Mouse (Mus musculus) heart, adult 8-10 months (tissue): ENCODE measurements around the gene Fbxl20. TPM values are rescaled to one million over a fixed set of nuclear protein-coding genes. Genes with fewer than 3 reads are reported as not detected.
"Not testable (repeated sequence)": the region's sequence is repeated elsewhere in the genome, so short reads cannot be mapped to it uniquely, and the experiment has no call there.

ENCODE experiments used
- DNase-seq: peaks from one replicate; pipeline ENCODE4 v3.0.0; 2022; ENCODE audit warnings: low spot score
- total RNA-seq, 4 experiments: library from RNA; stranded (reverse); gene quantifications; 2 replicates each; pipeline ENCODE4 v1.2.4; 2022

Fbxl20 gene
- total RNA-seq = 10 to 100 TPM; 16.6 to 22.3 (median 18.8) TPM

DNA sequence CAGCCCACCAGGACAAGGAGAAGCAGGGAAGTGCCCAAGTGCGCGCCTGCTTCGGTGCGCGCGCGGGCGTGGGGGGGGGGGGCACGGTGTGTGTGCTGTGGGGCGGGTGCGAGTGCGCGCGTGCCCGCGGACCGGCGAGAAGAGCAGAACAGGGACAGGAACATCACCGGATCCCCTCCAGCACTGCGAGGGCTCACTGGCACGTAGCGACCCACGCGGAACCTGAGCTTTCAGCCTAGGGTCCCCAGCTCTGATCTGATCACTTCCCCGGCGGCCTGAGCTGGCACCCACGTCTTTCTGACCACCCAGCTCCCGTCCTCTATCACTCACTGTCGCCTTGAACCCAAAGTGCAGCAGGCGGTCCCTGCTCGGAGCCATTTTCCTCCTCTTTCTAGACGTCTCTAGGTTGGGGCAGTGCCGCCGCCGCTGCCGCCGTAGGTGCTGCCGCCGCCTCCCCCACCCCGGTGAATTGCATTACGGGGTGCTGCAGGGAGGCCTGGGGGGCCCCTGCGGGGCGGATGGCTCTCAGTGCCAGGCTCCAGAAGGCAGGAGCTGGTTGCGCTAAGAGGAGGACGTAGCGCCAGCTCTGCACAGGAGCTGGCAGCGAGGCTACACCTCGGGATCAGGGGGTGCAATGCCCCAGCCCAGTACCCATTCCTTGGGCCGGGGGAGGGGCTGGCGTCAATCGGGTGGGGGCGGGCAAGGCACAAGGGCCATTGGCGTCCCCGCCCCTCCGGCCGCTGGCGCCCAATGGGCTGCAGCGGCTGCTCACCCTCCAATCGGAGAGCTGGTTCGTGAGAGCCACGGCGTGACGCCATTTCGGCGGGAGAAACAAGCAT is at the start of gene Fbxl20:
Gene Fbxl20 (minus strand): TSS at position 618 of the 839 bp plus-strand sequence.
- peak; percentile 87 for DNase-seq

DNA sequence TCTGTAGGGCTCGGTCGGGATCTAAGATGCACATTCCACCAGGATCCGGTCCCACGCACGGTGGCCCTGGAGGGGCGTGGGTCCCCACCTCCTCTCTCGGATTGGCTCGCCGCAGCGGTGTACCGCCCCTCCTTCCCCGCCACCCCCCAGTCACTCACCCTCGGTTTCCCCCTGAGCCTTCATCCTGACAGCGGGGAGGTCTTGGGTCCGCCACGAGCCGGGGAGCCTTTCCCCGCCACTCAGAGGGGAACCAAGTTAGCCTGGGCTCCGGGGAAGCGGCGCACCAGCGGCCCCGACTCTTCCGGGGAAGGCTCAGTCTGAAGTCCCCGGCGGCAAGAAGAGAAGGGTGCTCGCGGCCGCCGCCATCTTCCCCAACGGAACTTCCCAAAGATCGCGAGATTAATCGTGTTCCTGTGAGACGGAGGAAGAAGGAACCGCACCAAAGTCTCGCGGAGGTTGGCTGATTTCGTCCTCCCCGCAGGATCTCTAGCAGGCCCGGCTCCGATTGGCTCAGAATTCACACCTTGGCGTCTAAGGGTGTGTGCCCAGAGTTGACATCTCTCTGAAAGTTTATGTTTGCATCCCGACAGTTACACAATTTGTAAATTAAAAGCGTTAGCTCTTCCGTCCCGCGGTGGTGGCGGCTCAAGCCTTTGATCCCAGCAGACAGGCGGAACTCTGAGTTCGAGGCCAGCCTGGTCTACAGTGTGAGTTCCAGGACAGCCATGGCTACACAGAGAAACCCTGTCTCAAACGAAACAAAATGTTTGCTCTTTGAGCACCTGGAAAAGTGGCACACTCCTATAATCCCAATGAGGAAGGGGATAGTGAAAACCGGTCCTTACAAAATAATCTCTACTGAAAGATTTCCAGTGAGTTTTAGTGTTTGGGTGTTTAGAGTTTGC is 43.0 kb upstream of the Fbxl20 start, which contains the start of gene Med1:
Gene Med1 (minus strand): TSS at position 393 of the 905 bp plus-strand sequence.
- DNase-seq = peak; percentile 95

DNA sequence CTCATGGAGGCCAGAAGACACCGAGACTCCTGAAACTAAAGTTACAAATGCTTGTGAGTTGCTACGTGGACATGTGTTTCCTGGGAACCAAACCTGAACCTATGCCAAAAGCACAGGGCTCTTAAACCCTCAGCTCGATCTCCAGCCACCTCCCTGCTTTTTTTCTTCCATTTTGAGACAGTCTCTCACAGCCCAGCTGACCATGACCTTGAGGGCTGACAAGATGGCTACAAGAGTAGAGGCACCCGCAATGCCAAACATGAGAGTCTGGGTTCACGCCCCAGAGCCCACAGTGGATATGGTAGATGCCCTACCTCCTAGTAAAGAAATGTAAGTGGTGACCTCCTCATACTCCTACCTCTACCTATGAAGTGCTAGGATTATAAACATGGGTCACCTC is 40.6 kb upstream of the Fbxl20 start:
- no peak for DNase-seq

DNA sequence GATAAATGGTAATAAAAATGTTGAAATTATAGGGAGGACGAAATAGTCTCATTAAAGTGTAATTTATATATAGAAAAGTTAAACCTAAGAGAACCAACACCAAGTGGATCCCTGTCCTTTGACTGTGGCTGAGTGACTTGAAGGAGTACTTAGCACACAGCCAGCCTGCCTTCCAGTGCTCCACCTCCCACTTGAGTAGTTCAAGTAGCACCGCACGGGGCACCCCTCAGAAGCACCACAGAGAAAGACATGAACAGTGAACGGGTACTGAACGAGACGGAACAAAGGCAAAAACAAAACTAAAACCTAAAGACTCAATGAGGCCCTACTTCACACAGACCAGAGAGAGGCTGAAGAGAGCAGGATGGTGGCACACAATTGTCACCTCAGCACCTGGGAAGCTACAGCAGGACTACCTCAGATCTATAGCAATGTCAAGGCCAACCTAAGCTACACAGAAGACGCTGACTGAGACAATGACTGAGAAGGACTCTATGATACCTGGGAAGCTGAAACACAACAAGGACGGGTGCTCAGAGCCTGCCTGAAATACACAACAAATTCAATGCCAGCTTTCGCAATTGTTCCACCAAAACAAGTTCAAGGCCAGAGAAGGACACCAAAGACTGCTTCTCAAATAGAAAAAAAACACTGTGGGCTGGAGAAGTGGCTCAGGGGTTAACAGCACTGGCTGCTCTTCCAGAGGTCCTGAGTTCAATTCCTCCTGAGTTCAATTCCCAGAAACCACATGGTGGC is 37.6 kb upstream of the Fbxl20 start:
- no peak for DNase-seq

DNA sequence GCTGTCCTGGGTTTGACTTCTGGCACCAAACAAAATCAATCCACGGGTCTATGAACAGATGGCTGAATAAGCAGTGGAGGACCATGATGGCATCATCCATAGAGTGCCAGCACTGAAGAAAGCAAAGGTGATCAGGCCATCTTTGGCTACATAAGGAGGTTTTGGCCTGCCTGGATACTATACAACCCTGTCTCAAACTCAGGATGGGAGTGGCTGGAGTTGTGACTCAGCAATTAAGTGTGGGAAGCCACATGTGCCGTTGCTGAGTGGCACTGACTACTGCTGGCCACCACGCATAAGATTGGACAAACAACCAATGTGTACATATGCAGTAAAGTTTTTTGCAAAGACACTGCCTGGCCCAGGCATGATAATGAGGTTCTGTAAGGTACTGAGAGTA is 31.9 kb upstream of the Fbxl20 start:
- not testable (repeated sequence) for DNase-seq

DNA sequence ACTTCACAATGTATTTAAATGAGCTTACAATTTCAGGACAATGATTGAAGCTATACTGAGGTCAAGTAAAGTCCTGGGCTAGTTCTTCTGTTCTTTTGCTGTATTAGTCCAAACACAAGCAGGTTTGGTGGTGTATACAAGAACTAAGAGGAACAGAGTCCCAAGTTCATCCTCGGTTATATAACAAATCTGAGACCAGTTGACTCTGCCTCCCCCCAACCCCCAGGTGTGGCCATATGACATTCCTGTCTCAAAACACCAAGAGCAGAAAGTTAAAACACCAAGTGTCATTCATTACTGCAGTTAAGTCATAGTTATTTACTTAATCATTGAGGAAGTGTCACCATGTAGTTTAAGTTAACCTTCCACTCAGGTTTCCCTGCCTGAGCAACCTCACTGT is 18.2 kb upstream of the Fbxl20 start:
- no peak for DNase-seq

DNA sequence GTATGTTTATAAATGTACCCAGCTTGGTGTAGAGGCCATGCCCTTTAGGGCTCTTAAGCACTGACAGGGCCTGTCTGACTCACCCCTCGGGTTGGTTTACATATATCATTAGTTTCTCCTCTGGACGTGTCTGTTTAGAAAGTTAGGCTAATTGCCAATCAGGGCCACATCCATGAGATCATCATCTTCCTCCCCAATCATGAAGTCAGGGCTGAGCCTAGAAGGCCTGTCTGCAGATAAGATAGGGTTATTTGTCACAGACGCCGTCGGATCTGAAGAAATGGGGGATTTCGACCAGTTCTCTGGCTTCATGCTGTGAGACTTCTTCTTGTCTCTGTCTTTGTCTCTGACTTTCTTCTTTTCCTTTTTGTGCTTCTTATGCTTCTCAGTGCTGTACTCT is 4.9 kb upstream of the Fbxl20 start:
- DNase-seq = no peak

DNA sequence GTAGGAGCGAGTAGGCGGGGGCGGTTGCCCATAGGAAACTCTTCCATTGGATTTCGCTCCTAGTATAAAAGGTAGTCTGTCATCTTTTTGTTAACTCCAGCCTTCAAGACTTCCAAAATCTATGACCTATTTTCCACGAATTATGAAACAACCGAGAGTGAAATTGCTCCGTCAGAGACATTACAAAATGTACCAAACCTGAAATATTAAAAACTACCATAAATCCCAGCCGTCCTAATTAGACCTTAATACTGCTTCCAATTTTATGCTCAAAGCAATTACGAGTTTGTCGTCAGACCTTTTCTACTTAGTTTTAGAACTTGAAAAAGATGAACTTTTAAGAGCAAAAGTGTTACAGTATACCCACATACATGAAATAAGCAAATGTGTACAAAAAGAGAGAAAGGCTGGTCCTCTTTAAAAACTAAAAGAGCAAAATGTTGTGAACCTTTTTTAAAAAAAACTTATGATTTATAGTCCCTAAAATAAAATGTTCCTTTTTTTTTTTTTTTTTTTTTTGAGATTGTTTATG is 488 bp upstream of the Fbxl20 start:
- DNase-seq = no peak

DNA sequence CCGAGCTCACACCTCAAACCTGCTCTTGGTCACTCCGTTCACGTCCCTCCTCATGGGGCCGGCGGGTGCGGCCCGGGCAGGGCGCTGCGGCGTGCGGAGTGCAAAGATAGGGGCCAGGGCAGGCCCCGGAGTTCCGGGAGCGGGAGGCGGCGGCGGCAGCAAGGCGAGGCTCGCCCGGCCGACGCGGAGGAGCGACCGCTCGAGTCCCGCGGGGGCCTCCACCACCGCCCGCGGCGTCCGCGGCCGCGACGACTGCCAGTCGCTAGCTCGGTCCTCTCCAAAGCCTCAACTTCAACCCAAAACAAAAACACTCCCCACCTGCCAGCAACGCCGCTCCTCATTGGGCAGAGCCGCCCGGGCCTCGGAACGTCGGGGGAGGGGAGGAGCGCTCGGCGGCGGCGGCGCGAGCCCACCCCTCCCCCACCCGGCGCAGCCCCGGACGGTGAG is 876 bp downstream of the Fbxl20 start:
- peak; percentile 92 for DNase-seq

DNA sequence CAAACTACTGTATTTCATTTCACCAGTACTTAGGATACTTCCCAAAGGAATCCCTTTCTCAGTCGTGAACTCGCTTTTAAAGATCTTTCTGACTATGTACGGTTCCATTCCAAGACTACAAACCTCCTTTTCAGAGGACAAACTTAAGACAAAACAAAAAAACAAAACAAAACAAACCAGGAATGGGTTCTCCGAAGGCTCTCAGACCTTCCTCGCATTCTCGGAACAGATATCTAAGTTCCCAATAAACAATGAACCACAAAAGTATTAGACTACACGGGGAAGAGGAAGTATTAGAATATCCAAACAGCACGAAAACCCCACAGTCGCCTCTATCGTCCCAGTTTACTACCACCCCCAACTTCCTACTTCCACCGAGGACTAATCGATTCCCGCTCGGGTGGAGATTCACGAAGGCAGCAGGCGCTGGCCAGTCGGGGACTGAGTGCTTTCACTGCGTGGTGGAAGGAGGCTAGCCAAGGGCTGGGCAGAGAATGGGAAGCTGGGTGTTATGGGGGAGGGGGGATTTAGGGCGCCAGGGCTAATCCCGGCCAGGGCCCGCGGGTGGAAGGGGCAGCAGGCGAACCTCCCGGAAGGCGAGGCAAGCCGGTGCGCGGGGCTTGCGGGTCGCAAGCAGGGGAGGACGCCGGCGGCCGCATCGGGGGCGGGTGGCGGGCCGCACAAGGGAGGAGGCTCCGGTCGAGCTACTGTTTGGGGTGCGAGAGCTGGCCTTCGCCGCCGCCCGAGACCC is 1.5 kb downstream of the Fbxl20 start:
- DNase-seq = peak; percentile 35

DNA sequence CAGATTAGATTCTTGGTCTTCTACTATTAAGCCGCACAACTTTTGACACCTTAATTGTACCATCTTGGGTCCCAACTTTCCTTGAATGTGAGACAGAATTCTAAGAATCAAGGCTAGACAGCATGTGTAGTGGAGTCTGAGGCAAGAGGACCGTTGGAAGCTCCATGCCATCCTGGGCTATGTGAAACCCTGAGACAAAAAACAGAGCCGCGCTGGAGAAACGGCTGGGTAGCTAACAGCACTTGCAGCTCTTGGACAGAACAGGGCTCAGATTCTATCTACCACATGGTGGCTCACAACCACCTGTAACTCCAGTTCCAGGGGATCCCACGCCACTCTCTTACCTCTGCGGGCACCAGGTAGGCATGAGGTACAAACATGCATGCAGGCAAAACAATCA is 4.3 kb downstream of the Fbxl20 start:
- DNase-seq = no peak

DNA sequence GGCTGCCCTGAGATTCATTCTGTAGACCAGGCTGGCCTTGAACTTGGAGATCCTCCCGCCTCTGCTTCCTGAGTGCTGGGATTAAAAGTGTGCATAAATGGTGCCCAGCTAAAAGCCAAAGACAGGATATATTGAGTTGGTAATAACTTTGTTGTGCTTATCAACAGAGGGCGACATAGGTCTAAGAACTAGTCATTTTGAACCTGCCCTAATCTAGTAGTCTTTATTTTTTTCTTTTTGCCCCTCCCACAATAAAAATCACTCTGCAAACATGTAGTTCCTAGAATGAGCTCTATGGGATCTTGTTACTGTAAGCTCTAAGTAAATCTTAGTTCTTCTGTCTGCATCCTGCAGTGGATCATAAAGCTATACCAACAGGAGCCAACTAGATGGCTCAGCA is 7.7 kb downstream of the Fbxl20 start:
- DNase-seq = no peak

DNA sequence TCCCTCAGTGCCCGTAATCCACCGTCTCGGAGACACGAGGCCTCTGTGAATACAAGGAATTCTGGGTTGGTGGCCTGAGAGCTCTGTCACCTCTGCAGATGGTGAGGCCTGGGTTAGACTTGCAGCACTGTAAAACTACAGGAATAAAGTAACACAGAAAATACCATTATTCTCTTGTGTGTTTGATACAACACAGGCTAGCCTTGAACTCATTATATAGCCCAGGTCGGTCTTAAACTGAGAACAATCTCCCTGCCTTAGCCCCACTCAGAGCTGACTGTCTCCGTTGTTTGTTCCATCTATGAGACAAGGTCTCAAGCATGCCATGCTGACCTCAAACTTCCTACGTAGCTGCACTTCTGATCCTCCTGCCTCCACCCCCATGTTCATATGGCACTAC is 11.3 kb downstream of the Fbxl20 start:
- DNase-seq = no peak

DNA sequence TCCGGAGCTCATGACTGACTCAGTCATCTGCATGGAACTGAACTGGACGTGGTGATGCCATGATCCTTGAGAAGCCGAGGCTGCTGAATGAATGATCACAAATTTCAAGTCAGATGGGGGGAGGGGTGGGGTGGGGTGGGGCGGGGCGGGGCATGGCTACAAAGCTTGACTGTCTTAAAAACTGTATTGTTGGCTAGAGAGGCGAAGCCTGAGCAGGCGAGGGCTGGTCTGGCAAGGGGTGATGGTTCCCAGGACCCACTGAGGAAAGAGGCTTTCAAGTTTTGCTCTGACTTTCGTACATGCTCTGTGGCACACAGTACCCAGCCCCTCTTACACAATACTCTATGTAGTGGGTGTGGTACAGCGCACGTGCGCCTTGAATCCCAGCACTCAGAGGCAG is 12.4 kb downstream of the Fbxl20 start:
- no peak for DNase-seq

DNA sequence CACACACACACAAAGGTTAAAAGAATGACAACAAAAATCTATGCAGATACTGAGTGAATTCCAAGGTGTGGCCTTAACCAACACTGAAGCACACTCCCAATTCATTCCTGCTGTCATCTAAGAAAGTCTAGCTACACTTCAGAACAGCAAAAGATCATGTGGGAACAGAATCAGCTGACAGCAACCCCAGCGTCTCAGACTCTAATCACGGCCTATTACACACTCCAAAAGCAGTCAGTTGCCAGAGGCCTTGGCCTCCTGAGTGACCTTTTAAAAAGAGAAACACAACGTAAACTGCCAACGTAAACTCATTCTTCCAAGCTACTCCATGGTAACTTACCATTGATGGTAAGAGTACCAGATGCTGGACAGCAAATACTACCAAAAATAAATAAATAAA is 15.3 kb downstream of the Fbxl20 start:
- DNase-seq = no peak

DNA sequence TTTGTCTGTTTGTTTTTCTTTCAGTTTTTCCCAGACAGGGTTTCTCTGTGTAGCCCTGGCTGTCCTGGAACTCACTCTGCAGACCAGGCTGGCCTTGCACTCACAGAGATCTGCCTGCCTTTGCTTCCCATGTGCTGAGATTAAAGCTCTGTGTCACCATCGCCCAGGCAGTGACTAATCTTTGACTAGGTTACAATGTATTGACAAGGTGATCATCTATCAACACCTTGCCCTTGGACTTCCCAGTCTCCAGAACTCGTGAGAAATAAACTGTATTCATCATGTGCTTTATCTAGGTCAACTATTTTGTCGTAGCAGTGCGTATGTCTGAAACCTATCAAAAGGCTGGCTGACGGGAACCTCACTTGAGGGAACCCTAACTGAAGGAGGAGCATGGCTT is 26.8 kb downstream of the Fbxl20 start:
- no peak for DNase-seq

DNA sequence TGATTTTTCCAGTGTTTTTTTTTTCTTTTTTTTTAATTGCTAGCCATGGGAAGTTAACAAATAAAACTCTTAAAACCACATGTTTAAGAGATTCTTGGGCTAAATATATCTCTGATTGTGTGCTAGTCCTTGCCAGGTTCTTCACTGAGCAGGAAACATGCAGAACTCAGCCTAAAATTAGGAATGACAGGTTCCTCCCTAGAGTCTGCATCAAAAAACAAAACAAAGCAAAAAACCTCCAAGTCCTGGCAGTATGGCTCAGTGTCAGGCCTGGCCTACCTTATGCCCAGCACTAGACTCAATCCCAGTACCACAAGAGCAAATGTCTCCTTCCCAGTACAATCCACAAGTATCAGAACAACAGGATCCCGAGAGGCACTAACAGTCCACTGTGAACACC is 35.8 kb downstream of the Fbxl20 start:
- DNase-seq = peak; percentile 45

DNA sequence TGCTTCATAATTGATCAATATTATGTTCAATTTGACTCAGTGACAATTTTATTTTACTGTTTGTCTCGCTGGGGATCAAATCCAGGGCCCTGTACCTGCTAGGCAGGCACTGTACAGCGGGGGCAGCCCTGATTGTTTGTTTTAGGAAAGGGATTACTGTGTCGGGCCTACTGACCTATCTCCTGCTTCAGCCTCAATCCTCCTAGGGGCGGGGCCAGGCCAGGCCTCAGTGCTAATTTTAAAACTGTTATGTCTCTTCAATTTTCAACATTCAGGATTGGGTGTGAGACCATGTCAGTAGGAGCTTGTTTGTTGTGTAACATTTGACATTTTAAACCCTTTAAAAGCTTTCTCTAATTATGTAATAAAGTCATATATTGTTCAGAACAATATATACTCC is 36.7 kb downstream of the Fbxl20 start:
- peak; percentile 33 for DNase-seq

DNA sequence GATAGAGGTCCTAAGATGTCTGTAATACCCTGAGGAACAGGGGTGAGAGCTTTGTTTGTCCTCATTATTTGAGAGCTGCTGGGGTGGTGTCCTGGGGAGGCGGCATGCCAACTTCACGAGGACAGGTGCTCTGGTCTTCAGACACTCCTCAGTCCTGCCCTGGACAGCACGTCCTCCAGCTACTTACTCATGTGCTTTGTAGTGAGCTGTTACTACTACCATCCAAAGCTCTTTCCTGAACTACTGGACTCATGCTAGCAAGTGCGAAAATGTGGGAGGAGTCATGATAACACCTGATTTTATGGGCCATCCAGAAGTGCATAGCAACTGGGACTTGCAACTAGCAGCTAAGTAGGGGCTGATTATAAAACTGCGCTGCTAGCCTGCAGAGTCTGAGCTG is 40.5 kb downstream of the Fbxl20 start:
- DNase-seq = no peak

DNA sequence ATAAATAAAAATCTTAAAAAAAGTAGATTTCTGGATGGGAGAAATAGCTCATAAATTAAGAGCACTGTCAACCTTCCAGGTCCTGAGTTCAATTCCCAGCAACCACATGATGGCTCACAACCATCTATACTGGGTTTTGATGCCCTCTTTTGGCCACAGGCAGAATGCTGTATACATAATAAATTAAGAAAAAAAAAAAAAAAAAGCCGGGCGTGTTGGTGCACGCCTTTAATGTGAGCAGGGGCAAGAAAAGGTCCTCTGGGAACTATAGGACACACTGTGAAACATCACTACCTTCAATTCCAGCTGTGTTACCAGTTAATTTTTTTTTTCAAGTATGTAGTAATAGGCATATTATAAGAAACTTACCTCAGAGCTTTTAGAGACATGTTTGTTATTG is 48.9 kb downstream of the Fbxl20 start:
- no peak for DNase-seq

DNA sequence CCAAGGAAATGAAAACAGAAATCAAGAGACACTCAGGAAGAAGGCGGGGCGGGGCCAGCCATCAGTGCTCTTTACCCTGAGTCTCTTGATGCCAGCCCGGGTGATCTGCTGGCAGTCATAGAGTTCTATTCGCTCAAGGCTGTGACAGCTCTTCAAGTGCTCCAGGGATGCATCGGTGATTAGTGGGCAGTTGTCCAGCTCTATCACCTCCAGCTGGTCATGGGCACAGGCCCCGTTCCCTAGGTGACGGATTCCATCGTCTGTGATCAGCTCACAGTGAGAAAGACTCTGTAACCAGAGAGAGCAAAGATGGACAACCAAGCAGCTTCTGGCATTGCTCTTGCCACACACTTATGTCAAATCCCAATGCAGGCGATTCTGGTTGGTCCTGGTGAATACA is 59.6 kb downstream of the Fbxl20 start:
- DNase-seq = no peak
